Mouse (Mus musculus): Measurements from ENCODE around the gene Ptf1a. TPM values are rescaled to one million over a fixed set of nuclear protein-coding genes. Genes with fewer than 3 reads are reported as not detected.
A peak's percentile ranks its signal among the peaks of the same experiment; 100 is the strongest.

Ptf1a gene
- polyA plus RNA-seq (2016; fragmentation: Nextera tagmentation; extraction: Ambion mirVana): 7.7 and 10.0 TPM in 2 replicates

- Histone ChIP-seq H3K4me1 (peaks cover 28% of the 10 kb centered on the region), H3K9me3 (no peaks in the 10 kb centered on the region), H3K36me3 (no peaks in the 10 kb centered on the region), H3K4me2 (replicated peaks) (peak within 1 kb of the TSS; percentile 71), H3K27ac (no peak within 1 kb of the TSS), H3K4me3 (peak within 1 kb of the TSS; percentile 40), H3K27me3 (replicated peaks) (peaks cover 95% of the 10 kb centered on the region), H3K9ac (peak within 1 kb of the TSS; percentile 47)
- peak; percentile 66 for ATAC-seq (ENCODE audit: low FRiP score, low read depth)
- WGBS: 1% methylated on average over 53 of the region's 53 CpGs
Observed at GRCm38 (mm10) chr2:19444931-19445831, at the start of gene Ptf1a. Ptf1a (plus strand) TSS chr2:19445663.

GRCm38 (mm10) chr2:19405409-19405808 is 40.1 kb upstream of the Ptf1a start:
- H3K4me2 ChIP-seq (replicated peaks): no peak overlapping the region
- H3K9me3 ChIP-seq: no peaks in the 10 kb centered on the region
- 88% methylated on average over 5 of the region's 5 CpGs for WGBS
- no peak for ATAC-seq (ENCODE audit: low FRiP score, low read depth)
- no peak overlapping the region for H3K9ac ChIP-seq
- no peaks in the 10 kb centered on the region for H3K36me3 ChIP-seq
- no peaks in the 10 kb centered on the region for H3K4me1 ChIP-seq
- no peak overlapping the region for H3K27ac ChIP-seq
- H3K4me3 ChIP-seq: no peak overlapping the region
- no peaks in the 10 kb centered on the region for H3K27me3 ChIP-seq (replicated peaks)

GRCm38 (mm10) chr2:19406531-19406930 is 38.9 kb upstream of the Ptf1a start:
- no peaks in the 10 kb centered on the region for H3K9me3 ChIP-seq
- H3K36me3 ChIP-seq: no peaks in the 10 kb centered on the region
- 70% methylated on average over 3 of the region's 3 CpGs for WGBS
- no peak overlapping the region for H3K27ac ChIP-seq
- no peak overlapping the region for H3K9ac ChIP-seq
- no peak overlapping the region for H3K4me3 ChIP-seq
- H3K4me1 ChIP-seq: no peaks in the 10 kb centered on the region
- H3K27me3 ChIP-seq (replicated peaks): no peaks in the 10 kb centered on the region
- H3K4me2 ChIP-seq (replicated peaks): no peak overlapping the region
- ATAC-seq (ENCODE audit: low FRiP score, low read depth): no peak

GRCm38 (mm10) chr2:19414222-19414965 is 31.1 kb upstream of the Ptf1a start:
- Histone ChIP-seq H3K9ac (peak overlapping the region; percentile 35; the same call in 1 of the 2 replicates), H3K9me3 (no peaks in the 10 kb centered on the region), H3K27ac (no peak overlapping the region), H3K36me3 (no peaks in the 10 kb centered on the region), H3K4me1 (no peaks in the 10 kb centered on the region), H3K27me3 (replicated peaks) (0 out of 2 replicates have a peak, but pooled peaks cover 6% of the 10 kb centered on the region), H3K4me3 (peak overlapping the region; percentile 7; the same call in 1 of the 2 replicates), H3K4me2 (replicated peaks) (peak overlapping the region; percentile 59)
- 23% methylated on average over 19 of the region's 19 CpGs for WGBS
- ATAC-seq (ENCODE audit: low FRiP score, low read depth): peak; percentile 69

GRCm38 (mm10) chr2:19415063-19415521 is 30.4 kb upstream of the Ptf1a start:
- Histone ChIP-seq H3K36me3 (no peaks in the 10 kb centered on the region), H3K4me3 (peak overlapping the region; percentile 7; the same call in 1 of the 2 replicates), H3K27ac (no peak overlapping the region), H3K27me3 (replicated peaks) (0 out of 2 replicates have a peak, but pooled peaks cover 9% of the 10 kb centered on the region), H3K4me2 (replicated peaks) (peak overlapping the region; percentile 59), H3K9me3 (no peaks in the 10 kb centered on the region), H3K9ac (no peak overlapping the region), H3K4me1 (0 out of 2 replicates have a peak, but pooled peaks cover 3% of the 10 kb centered on the region)
- ATAC-seq (ENCODE audit: low FRiP score, low read depth): peak; percentile 60
- 2% methylated on average over 6 of the region's 6 CpGs for WGBS

- Histone ChIP-seq H3K4me3 (no peak overlapping the region), H3K27ac (no peak overlapping the region), H3K27me3 (replicated peaks) (0 out of 2 replicates have a peak, but pooled peaks cover 11% of the 10 kb centered on the region), H3K4me1 (0 out of 2 replicates have a peak, but pooled peaks cover 3% of the 10 kb centered on the region), H3K9me3 (no peaks in the 10 kb centered on the region), H3K4me2 (replicated peaks) (no peak overlapping the region), H3K9ac (no peak overlapping the region), H3K36me3 (no peaks in the 10 kb centered on the region)
- 73% methylated on average over 6 of the region's 6 CpGs for WGBS
- no peak for ATAC-seq (ENCODE audit: low FRiP score, low read depth)
Observed at GRCm38 (mm10) chr2:19416066-19416465, 29.4 kb upstream of the Ptf1a start.

- Histone ChIP-seq H3K9me3 (no peaks in the 10 kb centered on the region), H3K27ac (no peak overlapping the region), H3K4me3 (no peak overlapping the region), H3K9ac (no peak overlapping the region), H3K36me3 (no peaks in the 10 kb centered on the region), H3K27me3 (replicated peaks) (peaks cover 18% of the 10 kb centered on the region), H3K4me1 (peaks cover 8% of the 10 kb centered on the region; the same call in 1 of the 2 replicates), H3K4me2 (replicated peaks) (no peak overlapping the region)
- 83% methylated on average over 1 of the region's 1 CpGs for WGBS
- ATAC-seq (ENCODE audit: low FRiP score, low read depth): no peak
Observed at GRCm38 (mm10) chr2:19419686-19420345, 25.6 kb upstream of the Ptf1a start.

- H3K4me1 ChIP-seq: peaks cover 8% of the 10 kb centered on the region; the same call in 1 of the 2 replicates
- H3K27me3 ChIP-seq (replicated peaks): peaks cover 33% of the 10 kb centered on the region
- no peaks in the 10 kb centered on the region for H3K9me3 ChIP-seq
- H3K4me3 ChIP-seq: no peak overlapping the region
- no peak for ATAC-seq (ENCODE audit: low FRiP score, low read depth)
- no peak overlapping the region for H3K27ac ChIP-seq
- no peak overlapping the region for H3K4me2 ChIP-seq (replicated peaks)
- H3K9ac ChIP-seq: no peak overlapping the region
- no peaks in the 10 kb centered on the region for H3K36me3 ChIP-seq
Observed at GRCm38 (mm10) chr2:19422226-19422625, 23.2 kb upstream of the Ptf1a start.

- Histone ChIP-seq H3K36me3 (no peaks in the 10 kb centered on the region), H3K4me2 (replicated peaks) (no peak overlapping the region), H3K9me3 (no peaks in the 10 kb centered on the region), H3K4me3 (no peak overlapping the region), H3K4me1 (peaks cover 8% of the 10 kb centered on the region; the same call in 1 of the 2 replicates), H3K27me3 (replicated peaks) (peaks cover 39% of the 10 kb centered on the region), H3K27ac (no peak overlapping the region), H3K9ac (no peak overlapping the region)
- 75% methylated on average over 6 of the region's 6 CpGs for WGBS
- ATAC-seq (ENCODE audit: low FRiP score, low read depth): no peak
Observed at GRCm38 (mm10) chr2:19423086-19423485, 22.4 kb upstream of the Ptf1a start.

- no peak for ATAC-seq (ENCODE audit: low FRiP score, low read depth)
- H3K9ac ChIP-seq: no peak overlapping the region
- H3K27me3 ChIP-seq (replicated peaks): peaks cover 80% of the 10 kb centered on the region
- peak overlapping the region; percentile 63; the same call in 1 of the 2 replicates for H3K4me2 ChIP-seq (replicated peaks)
- 5% methylated on average over 10 of the region's 10 CpGs for WGBS
- peaks cover 23% of the 10 kb centered on the region for H3K4me1 ChIP-seq
- H3K36me3 ChIP-seq: no peaks in the 10 kb centered on the region
- no peak overlapping the region for H3K27ac ChIP-seq
- H3K4me3 ChIP-seq: no peak overlapping the region
- no peaks in the 10 kb centered on the region for H3K9me3 ChIP-seq
Observed at GRCm38 (mm10) chr2:19429031-19429430, 16.4 kb upstream of the Ptf1a start.
